Mouse (Mus musculus): ENCODE results near the gene Snrpf. TPM values are rescaled to one million over a fixed set of nuclear protein-coding genes. Genes with fewer than 3 reads are reported as not detected.
"Not testable (repeated sequence)": the region's sequence is repeated elsewhere in the genome, so short reads cannot be mapped to it uniquely, and the experiment has no call there.

Snrpf gene
- polyA plus RNA-seq, 1 experiment, result 64.8 TPM

DNA sequence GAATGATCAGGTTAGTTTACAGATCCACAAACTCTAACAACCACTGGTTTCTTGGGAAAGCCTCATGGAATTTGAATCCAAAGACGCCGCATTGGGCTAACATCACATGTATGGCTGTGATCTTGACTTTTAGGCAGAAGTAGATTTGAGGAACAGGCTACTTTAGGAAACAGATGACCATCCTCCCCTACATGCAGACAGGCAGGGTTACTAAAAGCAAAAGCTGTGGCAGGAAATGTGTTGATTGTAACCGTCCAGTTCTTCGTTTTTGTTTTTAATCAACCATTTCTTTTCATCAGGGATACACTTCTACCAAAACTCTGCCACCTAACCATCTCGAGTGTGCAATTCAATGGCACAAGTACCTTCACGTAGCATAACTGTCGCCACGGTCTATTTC lies 13.5 kb downstream of the Snrpf start:
- DNase-seq (ENCODE audit: low spot score), result no peak

DNA sequence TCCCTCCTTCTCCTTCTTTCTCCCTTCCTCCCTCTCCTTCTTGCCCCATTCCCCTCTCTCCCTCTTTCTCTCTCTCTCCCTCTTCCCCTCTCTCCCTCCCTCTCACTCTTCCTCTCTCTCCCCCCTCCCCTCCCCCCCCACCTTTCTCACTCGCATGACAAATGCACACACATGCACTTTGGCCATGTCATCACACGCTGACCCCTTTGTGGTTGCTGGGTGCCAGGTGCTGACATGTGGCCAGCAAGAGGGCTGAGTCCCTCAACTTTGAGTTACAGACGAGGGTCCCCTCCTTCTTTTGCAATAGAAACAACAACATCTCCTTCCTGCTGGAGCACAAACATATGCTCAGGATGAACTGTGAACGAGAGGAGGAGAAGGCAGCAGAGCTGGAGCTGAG lies 14.5 kb downstream of the Snrpf start:
- no peak for DNase-seq (ENCODE audit: low spot score)

DNA sequence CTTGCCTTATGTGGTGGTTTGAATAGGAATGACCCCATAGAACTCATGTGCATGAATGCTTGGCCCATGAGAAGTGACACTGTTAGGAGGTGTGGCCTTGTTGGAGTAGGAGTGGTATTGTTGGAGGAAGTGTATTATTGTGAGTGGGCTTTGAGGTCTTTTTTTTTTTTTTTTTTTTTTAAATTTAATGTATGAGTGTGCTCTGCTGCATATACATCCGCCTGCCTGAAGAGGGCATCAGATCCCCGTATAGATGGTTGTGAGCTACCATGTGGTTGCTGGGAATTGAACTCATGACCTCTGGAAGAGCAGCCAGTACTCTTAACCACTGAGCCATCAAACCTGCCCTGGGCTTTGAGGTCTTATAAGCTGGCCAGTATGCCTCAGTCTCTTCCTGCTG lies 17.3 kb downstream of the Snrpf start:
- DNase-seq (ENCODE audit: low spot score), result no peak

DNA sequence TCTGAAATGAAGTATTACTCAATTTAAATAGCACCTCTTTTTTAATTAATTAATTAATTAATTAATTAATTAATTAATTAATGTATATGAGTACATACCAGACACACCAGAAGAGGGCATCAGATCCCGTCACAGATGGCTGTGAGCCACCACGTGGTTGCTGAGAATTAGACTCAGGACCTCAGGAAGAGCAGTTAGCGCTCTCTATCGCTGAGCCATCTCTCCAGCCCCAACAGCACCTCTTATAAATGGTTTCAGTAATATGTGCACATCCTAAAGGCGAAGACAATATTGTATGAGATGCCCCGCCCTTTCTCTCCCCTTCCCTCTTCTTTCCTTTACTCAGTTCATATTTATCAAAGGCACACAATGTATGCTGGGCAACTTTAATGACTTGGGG lies 20.8 kb downstream of the Snrpf start:
- no peak for DNase-seq (ENCODE audit: low spot score)

DNA sequence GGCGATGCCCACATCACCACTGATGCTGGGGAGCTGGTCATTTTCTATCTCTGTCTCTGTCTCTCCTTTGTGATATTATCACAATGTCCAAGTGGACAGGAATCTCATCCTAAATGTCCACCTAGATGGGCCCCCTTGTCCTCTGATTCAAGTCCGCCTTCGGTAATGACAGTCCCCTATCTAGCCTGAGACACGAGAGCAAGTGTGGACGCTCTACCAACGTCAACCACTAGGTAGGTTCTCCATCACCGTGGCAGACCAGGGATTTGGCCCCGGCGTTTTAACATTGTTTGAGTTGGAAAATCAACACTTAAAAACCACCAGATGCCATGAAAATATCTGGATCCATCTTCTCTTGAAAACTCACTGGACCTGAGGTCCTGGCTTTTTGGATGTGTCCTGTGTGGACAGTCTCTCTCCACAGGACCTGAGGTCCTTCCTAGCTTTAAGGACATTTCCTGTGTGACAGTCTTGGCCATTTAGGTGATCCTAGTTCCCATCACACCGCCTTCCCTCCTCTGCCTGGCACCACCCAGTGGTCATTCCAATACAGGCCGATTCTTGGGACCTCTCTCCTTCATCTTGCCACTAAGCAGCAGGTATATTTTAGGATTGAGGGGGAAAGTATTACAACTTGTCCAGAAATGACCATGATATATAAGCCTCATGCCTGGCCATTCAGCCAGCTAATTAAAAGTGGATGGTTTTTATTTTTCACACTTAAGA lies 21.5 kb downstream of the Snrpf start:
- DNase-seq (ENCODE audit: low spot score), result no peak

DNA sequence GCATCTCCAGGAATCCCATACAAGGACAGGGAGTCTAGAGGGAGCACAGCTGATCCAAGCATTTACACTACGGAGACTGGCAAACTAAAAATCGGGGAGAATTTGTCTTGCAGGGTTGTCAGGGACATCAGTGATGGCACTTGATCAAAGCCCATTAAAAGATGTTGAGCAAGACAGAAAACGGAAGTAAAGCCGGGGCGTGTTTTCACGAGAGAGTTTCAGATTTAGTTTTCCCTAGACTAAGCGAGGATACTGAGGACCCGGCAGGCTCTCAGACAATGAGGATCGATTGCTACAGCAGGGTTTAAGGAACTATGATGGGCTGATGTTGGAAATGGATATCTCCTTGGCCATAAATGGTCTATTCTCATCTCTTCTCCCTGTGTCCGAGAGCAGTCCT lies 22.4 kb downstream of the Snrpf start:
- no peak for DNase-seq (ENCODE audit: low spot score)

DNA sequence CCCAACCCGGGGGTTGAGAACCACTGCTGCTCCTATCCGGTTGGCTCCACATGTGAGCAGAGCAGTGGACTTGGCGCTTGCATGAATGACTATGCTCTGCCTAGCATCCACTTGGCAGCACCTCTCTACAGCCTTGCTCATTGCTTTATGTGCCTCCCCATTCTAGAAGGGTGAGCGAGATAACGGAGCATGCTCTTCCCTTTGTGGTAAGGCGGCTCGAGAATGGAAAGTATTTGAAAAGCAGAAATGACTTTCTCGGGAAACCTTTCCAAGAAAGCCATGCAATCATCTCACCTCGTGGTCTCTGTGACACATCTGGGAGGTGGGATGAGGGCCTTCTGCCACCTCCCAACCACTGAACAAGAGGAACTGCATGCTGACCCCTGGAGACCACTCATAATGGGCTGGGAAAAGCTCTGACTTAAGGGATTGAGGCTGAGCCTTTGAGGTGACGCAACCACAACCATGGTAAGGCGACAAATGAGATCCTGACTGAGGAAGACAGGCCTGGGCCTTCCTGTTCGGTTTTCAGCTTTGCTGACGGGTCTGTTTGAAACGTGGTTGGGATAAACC lies 24.9 kb downstream of the Snrpf start:
- no peak for DNase-seq (ENCODE audit: low spot score)

DNA sequence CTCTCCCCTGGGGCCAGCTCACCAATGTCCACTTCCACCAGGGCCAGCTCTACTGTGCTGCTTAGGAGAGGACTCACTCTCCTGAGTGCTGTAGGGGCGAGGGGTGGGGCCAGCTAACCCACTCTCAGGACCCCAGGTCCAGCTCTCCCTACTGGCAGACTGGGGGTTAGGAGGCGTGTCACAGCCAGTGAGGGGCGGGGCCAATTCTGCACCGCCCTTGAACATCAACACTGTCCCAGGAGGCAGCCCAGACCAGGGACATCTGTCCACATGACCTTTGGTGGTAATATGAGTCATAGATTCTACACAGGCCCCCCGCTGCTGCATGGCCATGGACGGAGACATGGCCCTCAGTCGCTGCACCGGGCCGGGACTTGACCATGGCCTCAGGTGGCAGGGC lies 29.7 kb downstream of the Snrpf start:
- DNase-seq (ENCODE audit: low spot score), result no peak

DNA sequence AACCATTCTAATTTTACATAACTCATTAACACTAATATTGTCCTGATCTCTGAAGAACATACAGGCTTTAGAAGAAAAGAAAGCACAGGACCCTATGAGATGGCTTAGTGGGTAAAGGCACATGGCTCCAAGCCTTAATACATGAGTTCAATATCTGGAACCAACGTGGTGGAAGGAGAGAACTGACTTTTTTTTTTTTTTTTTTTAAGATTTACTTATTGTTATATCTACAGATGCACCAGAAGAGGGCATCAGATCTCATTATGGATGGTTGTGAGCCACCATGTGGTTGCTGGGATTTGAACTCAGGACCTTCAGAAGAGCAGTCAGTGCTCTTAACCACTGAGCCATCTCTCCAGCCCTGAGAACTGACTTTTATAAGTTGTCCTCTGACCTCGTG lies 31.5 kb downstream of the Snrpf start:
- not testable (repeated sequence) for DNase-seq (ENCODE audit: low spot score)

DNA sequence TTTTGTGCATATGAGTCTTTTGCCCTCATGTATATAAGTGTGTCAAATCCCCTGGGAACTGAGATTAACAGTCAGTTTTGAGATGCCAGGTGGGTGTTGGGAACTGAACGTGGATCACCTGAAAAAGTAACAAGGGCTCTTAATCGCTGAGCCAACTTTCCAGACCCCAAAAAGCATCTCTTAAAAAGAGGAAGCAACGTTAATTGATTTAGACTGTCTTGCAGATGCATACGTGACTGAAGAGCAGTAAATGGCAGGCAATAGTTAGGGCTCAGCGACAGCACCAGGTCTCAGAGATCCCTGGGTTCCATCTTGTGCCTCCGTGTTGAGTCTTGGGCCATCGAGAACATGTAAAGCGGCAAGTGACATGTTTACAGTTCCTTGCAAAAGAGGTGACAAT lies 36.9 kb downstream of the Snrpf start:
- no peak for DNase-seq (ENCODE audit: low spot score)

DNA sequence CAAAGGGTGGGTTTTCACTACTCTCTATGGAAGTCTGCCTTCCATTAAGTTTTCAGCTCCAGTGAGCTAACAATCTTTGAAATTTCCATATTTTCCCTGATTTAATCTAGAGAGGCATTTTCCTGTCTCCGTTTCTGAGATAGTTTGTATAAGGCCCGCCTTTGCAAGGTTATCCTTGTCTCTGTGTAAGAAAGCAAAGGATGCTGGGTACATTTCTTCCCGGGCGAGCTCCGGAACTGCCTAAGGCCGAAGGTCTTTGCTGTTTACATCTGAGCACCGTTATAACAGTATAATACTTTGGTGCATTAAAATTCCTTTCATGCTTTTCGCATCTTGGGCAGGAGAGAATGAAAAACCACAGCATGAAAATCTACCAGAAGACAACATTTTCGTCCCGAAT lies 39.7 kb downstream of the Snrpf start:
- no peak for DNase-seq (ENCODE audit: low spot score)

DNA sequence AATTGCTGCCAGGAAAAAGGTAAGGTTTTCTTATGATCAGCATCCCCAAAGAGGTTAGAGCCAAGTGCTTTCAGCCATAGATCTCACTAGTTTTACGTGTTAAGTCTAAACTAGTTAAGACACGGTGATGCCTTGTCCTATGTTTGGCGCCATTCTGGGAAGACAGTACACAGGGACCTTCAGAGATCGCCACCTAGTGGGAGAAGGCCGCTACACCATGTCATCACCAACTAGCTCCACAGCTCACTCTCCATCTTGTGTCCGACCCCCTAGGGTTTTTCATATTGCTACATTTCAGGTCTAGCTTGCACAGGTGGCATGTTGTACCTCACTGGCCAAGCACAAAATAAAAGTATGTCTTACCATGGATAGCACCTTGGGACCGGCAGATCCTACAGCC lies 40.5 kb downstream of the Snrpf start:
- no peak for DNase-seq (ENCODE audit: low spot score)

DNA sequence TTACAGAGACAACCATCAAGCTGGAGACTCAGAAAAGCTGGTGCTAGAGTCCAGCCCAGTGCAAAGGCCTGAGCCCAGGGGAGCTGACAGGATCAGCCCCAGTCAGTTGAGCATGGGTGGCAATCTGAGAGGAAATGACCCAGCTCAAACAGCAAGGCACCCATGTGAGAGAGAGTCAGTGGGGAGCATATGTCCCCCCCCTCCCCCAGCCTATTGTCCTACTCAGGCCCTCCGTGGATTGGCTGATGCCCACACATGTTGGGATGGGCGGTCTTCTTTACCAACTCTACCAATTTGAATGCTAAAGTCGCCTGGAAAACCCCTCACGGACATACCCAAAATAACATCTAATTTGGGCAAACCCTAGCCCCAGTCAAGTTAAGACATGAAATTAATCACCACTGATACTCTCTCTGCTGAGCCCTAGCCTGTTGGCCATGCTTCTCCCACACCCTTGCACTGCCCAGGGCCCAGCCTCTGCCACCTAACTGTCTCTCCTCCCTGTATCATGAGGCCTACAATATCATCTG lies 41.7 kb downstream of the Snrpf start:
- no peak for DNase-seq (ENCODE audit: low spot score)

DNA sequence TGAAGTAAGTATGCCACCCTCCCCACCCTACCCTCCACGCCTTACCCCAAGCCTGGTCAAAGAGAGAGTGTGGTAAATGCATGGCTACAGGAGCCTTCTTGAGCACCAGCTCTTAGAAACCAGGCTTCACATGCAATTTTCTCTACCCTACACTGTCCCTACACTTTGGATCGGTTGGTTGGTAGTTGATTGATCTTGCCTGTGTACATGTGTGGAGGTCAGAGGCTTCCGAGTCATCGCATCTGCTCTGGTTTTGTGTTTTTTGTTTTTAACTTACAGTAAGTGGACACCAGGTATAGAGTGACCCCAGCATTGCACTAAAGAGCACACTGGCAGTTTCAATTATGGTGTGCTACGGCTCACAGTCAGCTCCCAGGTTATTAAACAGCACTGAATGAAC lies 45.3 kb downstream of the Snrpf start:
- DNase-seq (ENCODE audit: low spot score), result no peak

DNA sequence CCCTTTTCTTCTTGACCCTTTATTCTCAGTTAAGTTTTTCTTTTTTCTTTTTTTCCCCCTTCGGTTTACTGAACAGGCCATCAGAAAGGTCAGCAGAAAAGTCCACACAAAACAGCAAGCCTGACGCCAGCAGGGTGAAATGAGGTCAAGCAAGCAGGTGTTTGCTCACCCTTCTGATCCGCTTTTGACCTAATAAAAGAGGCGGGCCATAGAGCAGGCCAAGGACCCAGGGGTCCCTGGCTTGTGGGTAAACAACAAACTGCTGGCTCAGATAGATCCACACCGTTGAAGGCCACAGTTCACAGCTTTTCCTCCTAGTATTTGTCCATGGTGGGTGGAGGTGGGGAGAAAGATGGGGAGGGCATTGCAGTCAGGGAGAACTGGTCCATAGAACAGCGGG lies 46.3 kb downstream of the Snrpf start:
- DNase-seq (ENCODE audit: low spot score), result no peak

DNA sequence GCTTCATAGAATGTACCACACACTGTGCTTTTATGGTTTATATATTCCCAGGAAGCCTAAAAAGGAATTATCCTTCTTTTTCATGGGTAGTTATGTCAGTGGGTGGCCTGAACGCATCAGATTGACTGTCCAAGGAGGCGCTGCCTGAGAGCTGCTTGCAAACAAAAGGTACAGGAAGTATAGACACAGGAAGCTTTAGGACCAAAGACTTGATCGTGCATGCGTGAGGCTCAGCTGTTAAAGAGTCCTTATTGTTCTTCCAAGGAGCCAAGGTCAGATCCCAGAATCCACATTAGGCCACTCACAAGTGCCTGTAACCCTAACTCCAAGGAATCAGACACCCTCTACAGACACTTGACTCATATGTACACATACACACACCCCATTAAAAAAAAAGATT lies 47.1 kb downstream of the Snrpf start:
- DNase-seq (ENCODE audit: low spot score), result no peak

DNA sequence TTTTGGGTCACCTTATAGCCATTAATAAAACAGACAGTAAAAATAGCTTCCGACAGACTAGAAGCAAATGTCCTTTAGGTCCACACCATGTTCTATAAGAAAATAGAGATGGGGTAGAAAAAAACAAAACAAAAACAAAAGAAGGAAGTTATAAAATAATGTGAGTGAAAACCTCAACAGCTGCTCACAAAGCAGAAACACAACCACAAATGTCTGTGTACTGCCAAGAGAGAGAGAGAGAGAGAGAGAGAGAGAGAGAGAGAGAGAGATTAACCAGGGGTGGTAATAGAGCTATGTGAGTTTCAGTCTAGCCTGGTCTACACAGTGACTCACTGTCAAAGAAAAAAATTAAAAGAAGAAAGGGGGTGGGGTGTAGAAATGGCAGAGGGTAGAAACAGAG lies 47.9 kb downstream of the Snrpf start:
- no peak for DNase-seq (ENCODE audit: low spot score)

DNA sequence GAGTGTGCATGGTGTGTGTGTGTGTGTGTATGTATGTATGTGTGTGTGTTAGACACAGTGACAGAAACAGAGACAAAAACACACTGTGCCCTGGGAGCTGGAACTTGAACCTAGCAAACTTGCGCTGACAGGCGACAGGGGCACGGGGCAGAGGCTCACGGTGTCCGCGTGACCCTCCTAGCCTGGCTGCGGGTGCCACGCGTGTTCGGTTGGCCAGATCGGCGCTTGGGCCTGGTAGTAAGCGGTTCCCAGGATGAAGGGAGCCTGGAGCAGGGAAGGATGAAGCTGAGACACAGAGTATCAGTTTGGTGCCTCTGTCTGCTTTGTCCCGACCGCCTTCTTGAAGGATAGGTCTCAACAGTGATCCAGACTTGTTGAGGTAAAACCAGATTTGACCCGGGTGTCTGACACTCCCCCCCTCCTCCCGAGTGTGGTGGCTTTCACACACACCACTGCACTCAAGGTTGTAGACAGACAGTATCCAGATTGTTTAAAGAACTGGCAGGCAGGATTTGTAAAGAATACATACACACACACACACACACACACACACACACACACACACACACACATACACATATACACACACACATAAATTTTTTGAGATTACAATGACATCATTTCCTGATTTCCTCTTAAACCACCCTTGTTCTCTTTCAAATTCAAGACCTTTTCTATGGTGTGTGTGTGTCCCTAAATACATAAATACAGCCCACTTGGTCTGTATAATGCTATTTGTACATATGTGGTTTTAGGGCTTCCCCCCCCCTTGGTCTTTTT lies 48.9 kb downstream of the Snrpf start, which contains the start of gene Ccdc38:
TSS of gene Ccdc38 (plus strand) at position 202 of the 780 bp plus-strand sequence.
- DNase-seq (ENCODE audit: low spot score), result no peak

DNA sequence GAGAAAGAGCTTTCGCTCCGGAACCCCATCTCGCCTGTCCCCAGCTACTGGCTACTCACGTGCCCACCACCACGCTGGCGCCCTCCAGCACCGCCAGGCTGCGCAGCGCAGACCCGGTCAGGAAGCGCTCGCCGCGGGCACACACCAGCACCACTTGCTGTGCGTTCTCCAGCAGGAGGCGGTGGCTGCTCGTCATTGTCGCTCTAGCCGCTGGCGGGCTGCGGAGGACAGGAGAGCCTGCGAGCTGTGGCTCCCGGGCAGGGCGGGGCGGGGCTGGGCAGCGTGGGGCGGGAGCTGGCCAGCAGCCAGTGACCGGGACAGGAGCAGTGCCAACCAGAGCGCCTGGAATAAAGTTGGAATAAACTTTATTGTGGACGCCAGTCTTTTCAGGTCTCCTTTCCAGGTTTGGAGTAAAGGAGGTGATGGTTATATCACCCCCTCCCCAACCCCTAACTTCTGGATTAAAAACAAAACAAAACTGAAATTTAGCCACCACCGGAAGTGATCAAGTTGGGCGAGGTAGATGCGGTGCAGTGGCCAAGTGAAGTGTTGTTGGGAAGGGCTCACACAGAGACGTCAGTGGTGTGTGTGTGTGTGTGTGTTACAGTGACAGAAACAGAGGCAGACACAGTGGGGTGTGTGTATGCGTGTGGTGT lies 49.6 kb downstream of the Snrpf start, which contains the start of gene Amdhd1:
TSS of gene Amdhd1 (minus strand) at position 259 of the 656 bp plus-strand sequence.
- peak; percentile 70 for DNase-seq (ENCODE audit: low spot score)

DNA sequence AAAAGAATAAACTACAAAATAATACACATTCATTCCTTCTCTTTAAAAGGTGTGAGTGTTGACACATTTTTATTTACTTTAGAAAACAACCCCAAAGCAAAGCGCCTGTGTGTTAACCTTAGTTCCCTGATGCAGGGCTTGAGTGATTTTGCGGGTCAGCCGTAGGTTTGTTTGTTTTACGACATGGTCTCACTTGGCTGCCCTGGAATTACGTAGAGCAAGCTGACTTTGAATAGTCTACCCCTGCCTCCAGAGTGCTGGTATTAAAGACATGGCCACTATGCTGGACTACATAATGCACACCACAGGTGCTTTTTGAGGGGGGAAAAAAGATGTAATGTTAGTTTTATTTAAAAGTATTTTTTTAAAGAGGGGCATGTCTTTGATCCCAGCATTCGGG lies 50.7 kb downstream of the Snrpf start:
- no peak for DNase-seq (ENCODE audit: low spot score)

DNA sequence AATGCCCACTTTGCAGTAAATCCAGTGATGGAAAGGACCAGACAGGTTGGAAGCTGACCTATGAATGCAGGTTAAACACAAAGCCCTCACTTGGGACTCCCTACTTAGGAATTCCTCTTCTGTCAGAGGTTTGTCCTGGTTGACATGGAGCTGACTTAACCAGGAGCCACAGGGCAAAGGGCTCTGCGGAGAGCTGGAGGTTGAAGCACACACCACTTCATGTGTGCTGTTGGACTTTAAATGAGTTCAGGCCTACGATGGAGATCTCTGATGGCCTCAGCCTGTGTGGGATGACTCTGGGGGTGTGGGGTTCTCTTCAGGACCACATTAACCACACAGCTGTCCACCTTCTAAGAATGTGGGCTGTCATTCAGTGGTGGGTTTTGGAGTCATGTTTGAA lies 51.2 kb downstream of the Snrpf start:
- DNase-seq (ENCODE audit: low spot score), result no peak

All from urinary bladder, adult 2 months (tissue).